Mouse (Mus musculus) megakaryocyte, embryonic 14.5 days (primary cell): ENCODE measurements around the gene Wfs1.

Experiments used
- FLI1 ChIP-seq: IDR thresholded peaks from 2 replicates; pipeline ENCODE4 v1.6.1; 2012; ENCODE audit warnings: low read length, inconsistent platforms, mixed read lengths
- GATA1 ChIP-seq: IDR thresholded peaks from 3 replicates; pipeline ENCODE4 v1.6.1; 2012; ENCODE audit warnings: mixed read lengths, low read length, inconsistent platforms, borderline replicate concordance

- TF ChIP-seq GATA1 (no peak), FLI1 (no peak)
These were observed 72.4 kb downstream of the Wfs1 start for GRCm38 (mm10) chr5:36916581-36916980.
